Mouse (Mus musculus) neural tube, embryonic 12.5 days (tissue): ENCODE measurements around the gene Scd2. TPM values are rescaled to one million over a fixed set of nuclear protein-coding genes. Genes with fewer than 3 reads are reported as not detected.
"Not testable (repeated sequence)": the region's sequence is repeated elsewhere in the genome, so short reads cannot be mapped to it uniquely, and the experiment has no call there.

Source experiments
- ATAC-seq: fragments of 200-750 bp; cut with Nextera tagmentation; 2 replicates; pipeline ENCODE4 v1.8.0; 2017; ENCODE audit warnings: low read depth, mild to moderate bottlenecking, moderate TSS enrichment, moderate library complexity; ENCODE audit not compliant: low FRiP score
- H3K27ac ChIP-seq: fragments of 300-500 bp; sonication (generic); 2 replicates; pipeline ENCODE4 v1.5.1; 2016
- H3K27me3 ChIP-seq: fragments of 300-500 bp; sonication (generic); replicated peaks from 2 replicates; pipeline ENCODE4 v1.6.1; 2016; ENCODE audit warnings: mild to moderate bottlenecking
- H3K36me3 ChIP-seq: fragments of 300-500 bp; sonication (generic); 2 replicates; pipeline ENCODE4 v1.6.1; 2016; ENCODE audit warnings: mild to moderate bottlenecking
- H3K4me1 ChIP-seq: fragments of 300-500 bp; sonication (generic); 2 replicates; pipeline ENCODE4 v1.6.1; 2016
- H3K4me2 ChIP-seq: fragments of 300-500 bp; sonication (generic); replicated peaks from 2 replicates; pipeline ENCODE4 v1.6.1; 2016; ENCODE audit warnings: mild to moderate bottlenecking
- H3K4me3 ChIP-seq: fragments of 300-500 bp; sonication (generic); 2 replicates; pipeline ENCODE4 v1.5.1; 2016
- H3K9ac ChIP-seq: fragments of 300-500 bp; sonication (generic); 2 replicates; pipeline ENCODE4 v1.6.1; 2016; ENCODE audit warnings: mild to moderate bottlenecking
- H3K9me3 ChIP-seq: fragments of 300-500 bp; sonication (generic); 2 replicates; pipeline ENCODE4 v1.6.1; 2016; ENCODE audit warnings: mild to moderate bottlenecking
- WGBS: fragments of 180-500 bp; shearing (Covaris S2); methylation state at CpG from one replicate; pipeline ENCODE4 v1.1.7; 2016; 5-methylcytosine and 5-hydroxymethylcytosine counted together
- polyA plus RNA-seq: library from polyadenylated mRNA; unstranded; fragments of >200 nt; fragmentation: Nextera tagmentation; extraction: Ambion mirVana; gene quantifications from 2 replicates; pipeline ENCODE4 v1.2.1, GENCODE M21; 2016

Gene Scd2
- polyA plus RNA-seq = 353 and 371 TPM in 2 replicates

DNA sequence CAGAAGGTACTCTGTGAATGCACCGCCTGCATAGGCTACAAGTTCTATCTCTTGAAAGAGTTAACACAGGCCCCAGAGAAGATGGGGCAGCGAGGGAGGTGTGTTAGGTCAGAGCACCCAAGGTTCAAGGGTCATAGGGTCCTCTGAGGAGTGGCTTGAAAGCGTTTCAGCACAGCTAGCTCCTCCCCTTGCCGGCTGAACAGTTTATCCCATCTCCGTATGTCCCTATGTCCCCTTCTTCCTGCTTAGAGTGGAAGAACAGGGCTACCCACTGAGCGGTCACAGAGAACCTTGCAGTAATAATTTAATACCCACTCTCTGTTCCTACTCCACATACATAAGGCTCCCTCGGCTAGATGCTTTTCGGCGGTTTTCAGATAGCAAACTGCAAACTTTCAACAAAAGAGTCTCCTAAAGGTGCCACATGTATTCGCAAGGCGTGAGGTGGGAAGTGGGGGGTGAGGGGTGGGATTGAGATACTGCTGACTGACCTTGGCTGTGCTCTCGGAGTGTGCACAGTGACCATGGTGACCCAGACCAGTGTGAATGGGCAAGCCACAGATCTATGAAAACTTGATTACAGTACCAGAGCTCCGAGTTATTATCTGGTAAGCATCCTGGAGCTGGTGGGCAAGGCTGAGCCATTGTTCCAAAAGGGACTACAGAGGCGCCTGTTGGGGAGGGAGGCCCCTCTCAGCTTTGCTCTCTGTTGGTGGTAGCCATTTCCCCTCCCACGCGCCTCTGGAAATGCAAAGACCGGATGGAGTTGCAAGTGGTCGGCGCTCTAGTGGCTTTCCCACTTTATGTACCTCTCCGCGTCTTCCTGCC is at the start of gene Scd2:
Gene Scd2 (plus strand): TSS at position 734 of the 828 bp plus-strand sequence.
- Histone ChIP-seq H3K27ac (peak within 1 kb of the TSS; percentile 89), H3K9ac (peak within 1 kb of the TSS; percentile 87), H3K4me1 (peaks cover 46% of the 10 kb centered on the region), H3K4me3 (peak within 1 kb of the TSS; percentile 71), H3K9me3 (no peaks in the 10 kb centered on the region), H3K36me3 (peaks cover 29% of the 10 kb centered on the region), H3K27me3 (no peaks in the 10 kb centered on the region), H3K4me2 (peak within 1 kb of the TSS; percentile 97)
- WGBS = 2% methylated on average over 21 of the region's 21 CpGs
- peak; percentile 38; the same call in 1 of the 2 replicates for ATAC-seq

DNA sequence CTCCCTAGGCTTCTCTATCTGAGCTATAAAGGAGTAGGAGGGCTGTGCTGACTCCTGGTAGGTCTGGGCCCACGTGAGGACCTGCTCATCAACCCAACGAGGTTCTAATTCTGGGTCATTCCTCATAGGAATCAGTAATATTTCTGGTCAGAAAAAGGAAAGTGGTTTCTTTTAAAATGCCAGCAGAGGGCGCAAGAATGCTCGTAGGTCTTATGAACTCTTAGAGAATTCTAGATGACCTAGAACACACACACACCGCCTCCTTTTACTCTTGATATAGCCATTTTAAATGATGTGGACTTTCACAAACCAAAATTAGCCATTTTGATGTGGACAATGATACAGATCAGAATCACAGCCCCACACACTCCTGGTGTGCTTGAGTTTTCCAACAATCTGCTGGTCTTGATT is 47.7 kb upstream of the Scd2 start:
- 7% methylated on average over 5 of the region's 5 CpGs for WGBS
- Histone ChIP-seq H3K27me3 (no peaks in the 10 kb centered on the region), H3K36me3 (no peaks in the 10 kb centered on the region), H3K9ac (no peak overlapping the region), H3K27ac (no peak overlapping the region), H3K4me3 (no peak overlapping the region), H3K9me3 (no peaks in the 10 kb centered on the region), H3K4me2 (peak overlapping the region; percentile 25; the same call in 1 of the 2 replicates), H3K4me1 (peaks cover 25% of the 10 kb centered on the region)
- no peak for ATAC-seq

DNA sequence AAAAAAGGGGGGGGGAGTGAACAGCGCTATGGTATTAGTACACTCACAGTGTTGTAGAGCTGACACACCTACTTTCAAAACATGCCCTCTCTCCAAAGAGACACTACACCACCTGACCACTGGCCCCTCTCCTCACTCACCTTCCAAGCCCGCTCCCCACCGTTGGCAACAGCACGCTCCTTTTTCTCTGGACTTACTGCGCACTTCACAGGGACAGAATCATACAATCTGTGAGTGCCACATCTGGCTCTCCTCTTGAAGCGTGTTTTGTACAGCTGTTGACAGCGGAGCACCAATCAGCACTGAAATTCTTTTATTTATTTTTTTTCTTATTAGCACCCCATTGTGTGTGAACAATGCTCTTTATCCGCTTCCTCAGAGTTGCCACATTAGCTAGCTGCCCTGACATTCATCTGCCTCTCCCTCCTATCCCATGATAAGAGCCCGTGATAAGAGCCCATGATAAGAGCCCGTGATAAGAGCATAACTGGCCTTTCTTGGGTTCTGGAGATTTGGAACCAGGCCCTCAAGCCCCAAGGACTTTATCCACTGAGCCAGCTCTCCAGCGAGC is 47.0 kb upstream of the Scd2 start:
- Histone ChIP-seq H3K27ac (no peak overlapping the region), H3K9me3 (no peaks in the 10 kb centered on the region), H3K36me3 (no peaks in the 10 kb centered on the region), H3K27me3 (no peaks in the 10 kb centered on the region), H3K9ac (no peak overlapping the region), H3K4me3 (no peak overlapping the region), H3K4me2 (peak overlapping the region; percentile 25; the same call in 1 of the 2 replicates), H3K4me1 (peaks cover 25% of the 10 kb centered on the region)
- ATAC-seq = no peak
- WGBS = 53% methylated on average over 11 of the region's 11 CpGs

- ATAC-seq = no peak; the same call in 1 of the 2 replicates
- peak overlapping the region; percentile 90 for H3K27ac ChIP-seq
- H3K27me3 ChIP-seq = no peaks in the 10 kb centered on the region
- no peaks in the 10 kb centered on the region for H3K36me3 ChIP-seq
- no peaks in the 10 kb centered on the region for H3K9me3 ChIP-seq
- H3K4me1 ChIP-seq = peaks cover 25% of the 10 kb centered on the region
- WGBS = 2% methylated on average over 25 of the region's 25 CpGs
- H3K4me3 ChIP-seq = peak overlapping the region; percentile 43
- H3K4me2 ChIP-seq = peak overlapping the region; percentile 74
- H3K9ac ChIP-seq = peak overlapping the region; percentile 62
Measured at GRCm38 (mm10) chr19:44247281-44248080, 46.0 kb upstream of the Scd2 start.

GRCm38 (mm10) chr19:44248081-44248853 is 45.2 kb upstream of the Scd2 start:
- Histone ChIP-seq H3K27me3 (no peaks in the 10 kb centered on the region), H3K4me2 (peak overlapping the region; percentile 74), H3K4me1 (peaks cover 25% of the 10 kb centered on the region), H3K9ac (peak overlapping the region; percentile 62), H3K36me3 (no peaks in the 10 kb centered on the region), H3K9me3 (no peaks in the 10 kb centered on the region), H3K27ac (peak overlapping the region; percentile 90), H3K4me3 (peak overlapping the region; percentile 43)
- ATAC-seq = peak; percentile 97
- WGBS = 3% methylated on average over 36 of the region's 36 CpGs

DNA sequence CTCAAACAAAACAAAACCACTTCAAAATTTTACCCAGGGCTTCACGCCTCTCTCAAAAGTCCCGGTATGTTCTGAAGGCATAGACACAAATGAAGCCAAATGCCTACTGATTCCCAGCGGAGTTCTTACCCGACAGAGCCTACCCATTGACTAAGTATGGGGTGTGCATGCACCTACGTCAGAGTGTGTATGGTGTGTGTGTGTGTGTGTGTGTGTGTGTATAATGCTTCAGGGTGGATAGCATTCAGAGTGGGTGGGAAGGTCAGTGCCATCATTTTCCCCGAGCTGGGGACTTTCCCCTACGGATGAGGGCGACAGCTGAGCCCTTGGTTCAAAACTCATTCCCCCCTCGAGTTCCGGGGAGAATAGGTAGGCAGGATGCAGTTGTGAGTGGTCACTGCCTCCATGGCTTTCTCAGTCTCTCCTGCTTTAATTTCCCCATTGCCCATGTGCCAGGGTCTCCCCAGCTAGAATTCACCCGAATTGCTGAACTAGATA is 44.6 kb upstream of the Scd2 start:
- no peak for ATAC-seq
- no peaks in the 10 kb centered on the region for H3K36me3 ChIP-seq
- H3K4me3 ChIP-seq = no peak overlapping the region
- H3K27ac ChIP-seq = 0 out of 2 replicates have a peak overlapping the region, but pooled peaks have one; percentile 90
- peak overlapping the region; percentile 74; the same call in 1 of the 2 replicates for H3K4me2 ChIP-seq
- peaks cover 25% of the 10 kb centered on the region for H3K4me1 ChIP-seq
- WGBS = 71% methylated on average over 11 of the region's 11 CpGs
- H3K9me3 ChIP-seq = no peaks in the 10 kb centered on the region
- no peaks in the 10 kb centered on the region for H3K27me3 ChIP-seq
- 0 out of 2 replicates have a peak overlapping the region, but pooled peaks have one; percentile 5 for H3K9ac ChIP-seq

DNA sequence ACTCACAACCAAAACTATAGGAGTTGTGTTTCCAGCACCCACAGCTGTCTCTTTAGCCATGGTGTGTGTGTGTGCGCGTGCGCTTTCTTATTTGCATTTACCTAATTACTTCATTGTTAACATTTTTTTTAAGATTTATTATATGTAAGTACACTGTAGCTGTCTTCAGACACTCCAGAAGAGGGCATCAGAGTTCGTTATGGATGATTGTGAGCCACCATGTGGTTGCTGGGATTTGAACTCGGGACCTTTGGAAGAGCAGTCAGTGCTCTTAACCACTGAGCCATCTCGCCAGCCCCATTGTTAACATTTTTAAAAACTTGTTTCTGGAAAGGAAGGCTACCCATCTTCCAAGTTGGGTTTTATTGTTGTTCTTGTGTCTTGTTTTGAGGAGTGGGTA is 42.3 kb upstream of the Scd2 start:
- H3K4me1 ChIP-seq = peaks cover 22% of the 10 kb centered on the region
- H3K9me3 ChIP-seq, H3K27ac ChIP-seq, H3K36me3 ChIP-seq, ATAC-seq, H3K27me3 ChIP-seq, H3K4me3 ChIP-seq, H3K4me2 ChIP-seq, H3K9ac ChIP-seq: not testable (repeated sequence)
- 90% methylated on average over 6 of the region's 6 CpGs for WGBS

DNA sequence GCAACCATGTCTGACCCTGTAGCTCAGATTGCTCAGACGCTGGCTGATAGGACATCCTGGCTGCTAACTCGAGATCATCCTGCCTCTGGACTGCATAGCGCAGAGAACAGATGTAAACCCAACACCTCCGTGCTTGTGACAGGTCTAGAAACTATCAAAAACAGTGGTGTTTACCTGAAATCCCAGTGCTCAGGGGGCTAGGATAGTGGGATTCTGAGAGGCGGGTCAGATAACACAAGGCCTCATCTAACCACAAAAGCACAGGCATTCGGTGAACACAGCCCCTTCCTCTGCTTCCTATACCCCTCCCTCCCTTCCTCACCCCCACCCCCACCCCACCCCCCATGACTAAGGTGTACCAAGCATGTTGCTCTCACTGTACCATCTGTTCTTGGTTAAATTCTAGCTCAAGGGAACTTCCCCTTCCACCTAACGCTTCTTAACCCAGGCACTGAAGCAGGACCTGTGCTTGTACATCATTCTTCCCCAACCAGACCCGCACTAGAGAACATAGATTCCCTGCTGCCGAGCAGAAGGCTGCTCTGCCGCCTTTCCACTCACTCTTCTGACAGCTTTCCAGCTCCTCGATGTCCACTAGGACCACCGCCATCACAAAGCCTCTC is 41.4 kb upstream of the Scd2 start:
- WGBS = 79% methylated on average over 12 of the region's 12 CpGs
- Histone ChIP-seq H3K36me3 (no peaks in the 10 kb centered on the region), H3K9me3 (no peaks in the 10 kb centered on the region), H3K27ac (no peak overlapping the region), H3K27me3 (no peaks in the 10 kb centered on the region), H3K4me1 (peaks cover 14% of the 10 kb centered on the region), H3K9ac (no peak overlapping the region), H3K4me3 (no peak overlapping the region), H3K4me2 (no peak overlapping the region)
- no peak for ATAC-seq

GRCm38 (mm10) chr19:44254106-44254505 is 39.4 kb upstream of the Scd2 start:
- not testable (repeated sequence) for H3K27me3 ChIP-seq, H3K4me2 ChIP-seq, H3K4me1 ChIP-seq, H3K9me3 ChIP-seq, H3K4me3 ChIP-seq, ATAC-seq, H3K9ac ChIP-seq, H3K36me3 ChIP-seq, H3K27ac ChIP-seq
- WGBS = 87% methylated on average over 4 of the region's 4 CpGs

- no peak overlapping the region for H3K4me2 ChIP-seq
- ATAC-seq = no peak
Measured at GRCm38 (mm10) chr19:44257377-44257966, 36.0 kb upstream of the Scd2 start.

DNA sequence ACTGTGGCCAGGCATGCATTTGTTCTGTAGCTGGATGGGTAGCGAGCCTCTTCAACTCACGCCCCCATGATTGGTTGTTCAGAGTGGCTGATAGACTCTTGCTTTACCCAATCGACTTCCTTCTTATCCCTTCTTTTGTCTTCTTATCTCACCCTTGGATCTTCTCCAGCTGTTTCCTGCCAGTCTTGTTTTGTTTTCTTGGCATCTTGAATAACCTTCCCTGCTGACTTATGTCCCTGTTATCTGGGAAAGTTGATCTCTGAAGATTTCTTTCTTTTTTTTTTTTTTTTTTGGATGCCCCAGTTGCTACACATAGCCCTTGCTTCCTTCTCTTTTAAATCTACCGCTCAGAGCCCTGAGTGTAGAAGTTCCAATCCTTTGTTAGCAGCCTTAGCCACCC is 34.0 kb upstream of the Scd2 start:
- ATAC-seq = no peak
- WGBS = 81% methylated on average over 4 of the region's 4 CpGs
- H3K27me3 ChIP-seq = no peaks in the 10 kb centered on the region

More at GRCm38 (mm10) chr19:44257377-44257966, 36.0 kb upstream of the Scd2 start:
- no peaks in the 10 kb centered on the region for H3K27me3 ChIP-seq
- no peaks in the 10 kb centered on the region for H3K9me3 ChIP-seq
- no peak overlapping the region for H3K27ac ChIP-seq
- no peaks in the 10 kb centered on the region for H3K36me3 ChIP-seq
- no peaks in the 10 kb centered on the region for H3K4me1 ChIP-seq
- H3K9ac ChIP-seq = no peak overlapping the region
- 90% methylated on average over 13 of the region's 13 CpGs for WGBS
- no peak overlapping the region for H3K4me3 ChIP-seq

More for the DNA sequence above, 34.0 kb upstream of the Scd2 start:
- H3K4me2 ChIP-seq = no peak overlapping the region
- H3K9me3 ChIP-seq = no peaks in the 10 kb centered on the region
- no peaks in the 10 kb centered on the region for H3K36me3 ChIP-seq
- no peak overlapping the region for H3K4me3 ChIP-seq
- no peak overlapping the region for H3K9ac ChIP-seq
- no peak overlapping the region for H3K27ac ChIP-seq
- no peaks in the 10 kb centered on the region for H3K4me1 ChIP-seq
